Mouse (Mus musculus) stomach, postnatal 0 days (tissue): ENCODE results near the gene Glb1l.

Source experiments
- CTCF ChIP-seq: IDR thresholded peaks from 2 replicates; pipeline ENCODE4 v1.5.1; 2016; ENCODE audit warnings: antibody characterized with exemption, low read depth, mild to moderate bottlenecking, moderate library complexity
- EP300 ChIP-seq: optimal IDR thresholded peaks from 2 replicates; pipeline ENCODE3; 2016; ENCODE audit warnings: antibody characterized with exemption

DNA sequence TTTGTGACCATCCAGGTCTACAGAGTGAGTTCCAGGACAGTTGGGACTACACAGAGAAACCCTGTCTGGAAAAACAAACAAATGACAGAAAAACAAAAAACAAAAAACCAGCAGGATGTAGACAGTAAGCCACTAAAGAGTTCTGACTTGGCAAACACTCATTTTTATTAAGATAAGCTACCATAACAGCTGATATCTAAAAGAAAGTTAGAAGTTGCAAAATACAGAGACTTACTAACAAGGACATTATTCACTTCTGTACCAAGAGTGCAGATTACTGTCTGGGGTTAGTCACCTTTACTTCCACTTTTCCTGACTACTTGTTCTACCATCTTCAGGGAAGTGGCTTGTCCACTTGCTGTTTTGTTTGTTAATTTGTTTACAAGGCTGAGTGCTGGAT lies 51.6 kb downstream of the Glb1l start:
- TF ChIP-seq CTCF (no peak), EP300 (no peak)
